Mouse (Mus musculus): Measurements from ENCODE around the gene Sorbs1. TPM values are rescaled to one million over a fixed set of nuclear protein-coding genes. Genes with fewer than 3 reads are reported as not detected.

Gene Sorbs1
- polyA plus RNA-seq, 1 experiment, result 84.4 TPM

DNA sequence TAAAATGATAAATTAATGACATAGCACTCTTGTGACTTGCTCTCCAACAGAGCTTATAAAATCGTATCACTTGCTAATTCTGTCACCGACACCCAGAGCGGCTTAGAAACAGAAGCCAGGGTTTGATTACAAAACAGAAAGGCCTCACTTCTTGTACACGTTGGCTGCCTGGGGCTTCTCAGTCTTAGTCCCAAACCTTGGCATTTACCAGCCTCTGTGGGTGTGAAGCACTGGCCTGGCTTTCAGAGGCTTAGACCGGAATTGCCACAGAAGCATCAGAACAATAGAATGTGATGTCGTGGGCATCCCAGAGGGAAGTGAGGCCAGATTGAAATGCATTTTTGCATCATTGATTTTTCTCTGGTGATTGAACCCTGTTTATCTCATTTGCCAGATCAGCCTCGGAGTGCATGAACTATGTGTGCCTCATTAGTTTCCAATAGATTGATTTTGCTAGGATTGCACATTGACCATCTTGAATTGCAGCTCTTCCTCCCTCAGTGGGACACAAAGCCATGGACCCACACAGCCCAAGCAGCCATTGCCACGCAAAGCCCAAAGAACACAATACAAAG, 9.9 kb upstream of the Sorbs1 start:
- H3K27me3 ChIP-seq (ENCODE audit: control insufficient read depth, insufficient read depth, low read length, poor library complexity, severe bottlenecking), result no peaks in the 10 kb centered on the region
- H3K4me3 ChIP-seq (ENCODE audit: low read depth, low read length), result no peak overlapping the region
- no peak overlapping the region for H3K9ac ChIP-seq (ENCODE audit: low read depth, poor library complexity, severe bottlenecking)
- H3K36me3 ChIP-seq (ENCODE audit: control insufficient read depth, insufficient read depth, low read length, poor library complexity, severe bottlenecking), result no peaks in the 10 kb centered on the region
- no peaks in the 10 kb centered on the region for H3K9me3 ChIP-seq (replicated peaks; ENCODE audit: control insufficient read depth, insufficient read depth, low read length, poor library complexity, severe bottlenecking)
- H3K27ac ChIP-seq (ENCODE audit: insufficient read depth, low read length), result no peak overlapping the region
- TF ChIP-seq CTCF (IDR thresholded peaks at IDR 0.05; ENCODE audit: low read depth, low read length) (no peak), POLR2A (IDR thresholded peaks at IDR 0.05; ENCODE audit: insufficient read depth, low read length) (no peak), EP300 (IDR thresholded peaks at IDR 0.05; ENCODE audit: insufficient read depth, low read depth, low read length) (no peak)
- H3K4me1 ChIP-seq (ENCODE audit: control insufficient read depth, insufficient read depth, low read length), result peaks cover 2% of the 10 kb centered on the region

DNA sequence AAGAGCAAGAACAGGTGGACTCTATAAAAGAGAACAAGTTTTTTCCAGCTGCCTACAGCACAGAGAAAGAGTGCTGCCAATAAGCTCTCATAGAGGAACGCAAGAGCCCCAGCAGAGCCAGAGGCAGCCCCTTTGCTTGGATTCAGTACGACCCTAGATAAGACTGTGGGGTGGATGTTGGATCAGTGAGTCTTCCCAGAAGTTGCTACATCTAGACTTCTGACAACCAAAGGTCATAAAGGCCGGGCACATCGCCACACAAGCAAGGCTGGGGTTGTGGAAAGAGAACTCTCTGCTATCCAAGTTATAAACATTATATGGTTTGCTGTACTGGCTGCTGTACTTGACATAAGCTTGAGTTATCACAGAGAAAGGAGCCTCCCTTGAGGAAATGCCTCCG, 6.8 kb upstream of the Sorbs1 start:
- Histone ChIP-seq H3K27ac (ENCODE audit: insufficient read depth, low read length) (no peak overlapping the region), H3K36me3 (ENCODE audit: control insufficient read depth, insufficient read depth, low read length, poor library complexity, severe bottlenecking) (no peaks in the 10 kb centered on the region), H3K9me3 (replicated peaks; ENCODE audit: control insufficient read depth, insufficient read depth, low read length, poor library complexity, severe bottlenecking) (no peaks in the 10 kb centered on the region), H3K4me3 (ENCODE audit: low read depth, low read length) (no peak overlapping the region), H3K4me1 (ENCODE audit: control insufficient read depth, insufficient read depth, low read length) (peaks cover 2% of the 10 kb centered on the region), H3K27me3 (ENCODE audit: control insufficient read depth, insufficient read depth, low read length, poor library complexity, severe bottlenecking) (no peaks in the 10 kb centered on the region), H3K9ac (ENCODE audit: low read depth, poor library complexity, severe bottlenecking) (no peak overlapping the region)
- no peak for TF ChIP-seq CTCF (IDR thresholded peaks at IDR 0.05; ENCODE audit: low read depth, low read length)
- TF ChIP-seq EP300 (IDR thresholded peaks at IDR 0.05; ENCODE audit: insufficient read depth, low read depth, low read length), result no peak
- TF ChIP-seq POLR2A (IDR thresholded peaks at IDR 0.05; ENCODE audit: insufficient read depth, low read length), result no peak

DNA sequence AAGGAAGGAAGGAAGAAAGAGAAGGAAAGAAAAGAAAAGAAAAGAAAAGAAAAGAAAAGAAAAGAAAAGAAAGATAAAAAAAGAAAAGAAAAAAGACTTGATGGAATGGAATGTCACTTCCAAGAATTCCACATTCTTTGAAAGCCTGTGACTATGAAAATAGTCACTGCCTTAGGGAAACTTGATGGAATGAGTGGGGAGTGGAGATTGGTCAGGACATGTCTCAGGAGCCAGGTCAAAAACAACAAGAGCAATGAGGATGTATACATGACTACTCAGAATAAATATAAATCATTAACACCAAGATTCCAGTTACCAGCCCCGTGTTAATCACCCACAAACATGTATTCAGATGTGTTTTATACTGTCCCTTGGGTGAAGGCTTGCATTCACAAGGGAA, 5.1 kb upstream of the Sorbs1 start:
- Histone ChIP-seq H3K4me3 (ENCODE audit: low read depth, low read length) (no peak overlapping the region), H3K4me1 (ENCODE audit: control insufficient read depth, insufficient read depth, low read length) (peaks cover 2% of the 10 kb centered on the region), H3K9ac (ENCODE audit: low read depth, poor library complexity, severe bottlenecking) (no peak overlapping the region), H3K9me3 (replicated peaks; ENCODE audit: control insufficient read depth, insufficient read depth, low read length, poor library complexity, severe bottlenecking) (no peaks in the 10 kb centered on the region), H3K36me3 (ENCODE audit: control insufficient read depth, insufficient read depth, low read length, poor library complexity, severe bottlenecking) (no peaks in the 10 kb centered on the region), H3K27me3 (ENCODE audit: control insufficient read depth, insufficient read depth, low read length, poor library complexity, severe bottlenecking) (no peaks in the 10 kb centered on the region), H3K27ac (ENCODE audit: insufficient read depth, low read length) (no peak overlapping the region)
- no peak for TF ChIP-seq CTCF (IDR thresholded peaks at IDR 0.05; ENCODE audit: low read depth, low read length)
- no peak for TF ChIP-seq POLR2A (IDR thresholded peaks at IDR 0.05; ENCODE audit: insufficient read depth, low read length)
- TF ChIP-seq EP300 (IDR thresholded peaks at IDR 0.05; ENCODE audit: insufficient read depth, low read depth, low read length), result no peak

DNA sequence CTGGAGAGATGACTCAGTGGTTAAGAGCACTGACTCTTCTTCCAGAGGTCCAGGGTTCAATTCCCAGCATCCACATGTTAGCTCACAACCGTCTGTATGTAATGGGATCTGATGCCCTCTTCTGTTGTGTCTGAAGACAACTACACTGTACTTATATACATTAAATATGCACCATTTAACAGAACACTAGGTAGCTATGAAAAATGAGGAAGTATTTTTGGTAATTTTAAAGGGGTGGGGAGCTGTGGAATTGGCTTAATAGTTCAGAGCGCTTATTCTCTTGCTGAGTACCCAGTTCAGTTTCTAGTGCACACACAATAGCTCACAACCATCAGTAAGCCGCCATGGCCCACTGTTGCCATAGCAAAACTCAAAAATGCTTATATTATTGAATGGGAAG, 2.0 kb upstream of the Sorbs1 start:
- H3K4me3 ChIP-seq (ENCODE audit: low read depth, low read length), result no peak overlapping the region
- no peak for TF ChIP-seq EP300 (IDR thresholded peaks at IDR 0.05; ENCODE audit: insufficient read depth, low read depth, low read length)
- TF ChIP-seq POLR2A (IDR thresholded peaks at IDR 0.05; ENCODE audit: insufficient read depth, low read length), result no peak
- no peak for TF ChIP-seq CTCF (IDR thresholded peaks at IDR 0.05; ENCODE audit: low read depth, low read length)
- no peaks in the 10 kb centered on the region for H3K36me3 ChIP-seq (ENCODE audit: control insufficient read depth, insufficient read depth, low read length, poor library complexity, severe bottlenecking)
- H3K9me3 ChIP-seq (replicated peaks; ENCODE audit: control insufficient read depth, insufficient read depth, low read length, poor library complexity, severe bottlenecking), result no peaks in the 10 kb centered on the region
- peaks cover 3% of the 10 kb centered on the region for H3K4me1 ChIP-seq (ENCODE audit: control insufficient read depth, insufficient read depth, low read length)
- H3K27ac ChIP-seq (ENCODE audit: insufficient read depth, low read length), result no peak overlapping the region
- no peak overlapping the region for H3K9ac ChIP-seq (ENCODE audit: low read depth, poor library complexity, severe bottlenecking)
- H3K27me3 ChIP-seq (ENCODE audit: control insufficient read depth, insufficient read depth, low read length, poor library complexity, severe bottlenecking), result no peaks in the 10 kb centered on the region

DNA sequence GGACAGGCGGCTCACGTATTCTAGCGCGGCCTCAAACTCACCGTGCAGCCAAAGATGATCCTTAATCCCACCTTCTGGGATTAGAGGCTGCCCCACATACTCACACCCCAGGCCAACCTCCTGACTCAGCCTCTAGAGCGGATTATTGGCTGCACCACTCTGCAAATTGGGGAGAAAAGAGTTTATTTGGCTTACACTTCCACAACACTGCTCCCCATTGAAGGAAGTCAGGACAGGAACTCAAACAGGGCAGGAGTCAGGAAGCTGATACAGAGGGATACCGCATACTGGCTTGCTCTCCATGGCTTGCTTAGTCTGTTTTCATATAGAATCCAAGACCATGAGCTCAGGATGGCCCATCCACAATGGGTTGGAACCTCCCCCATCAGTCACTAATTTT, 797 bp upstream of the Sorbs1 start:
- H3K9ac ChIP-seq (ENCODE audit: low read depth, poor library complexity, severe bottlenecking), result 0 out of 2 replicates have a peak overlapping the region, but pooled peaks have one; percentile 23
- TF ChIP-seq POLR2A (IDR thresholded peaks at IDR 0.05; ENCODE audit: insufficient read depth, low read length) (no peak), CTCF (IDR thresholded peaks at IDR 0.05; ENCODE audit: low read depth, low read length) (no peak), EP300 (IDR thresholded peaks at IDR 0.05; ENCODE audit: insufficient read depth, low read depth, low read length) (no peak)
- no peak overlapping the region for H3K4me3 ChIP-seq (ENCODE audit: low read depth, low read length)
- no peaks in the 10 kb centered on the region for H3K27me3 ChIP-seq (ENCODE audit: control insufficient read depth, insufficient read depth, low read length, poor library complexity, severe bottlenecking)
- no peaks in the 10 kb centered on the region for H3K9me3 ChIP-seq (replicated peaks; ENCODE audit: control insufficient read depth, insufficient read depth, low read length, poor library complexity, severe bottlenecking)
- H3K4me1 ChIP-seq (ENCODE audit: control insufficient read depth, insufficient read depth, low read length), result peaks cover 3% of the 10 kb centered on the region
- no peak overlapping the region for H3K27ac ChIP-seq (ENCODE audit: insufficient read depth, low read length)
- no peaks in the 10 kb centered on the region for H3K36me3 ChIP-seq (ENCODE audit: control insufficient read depth, insufficient read depth, low read length, poor library complexity, severe bottlenecking)

DNA sequence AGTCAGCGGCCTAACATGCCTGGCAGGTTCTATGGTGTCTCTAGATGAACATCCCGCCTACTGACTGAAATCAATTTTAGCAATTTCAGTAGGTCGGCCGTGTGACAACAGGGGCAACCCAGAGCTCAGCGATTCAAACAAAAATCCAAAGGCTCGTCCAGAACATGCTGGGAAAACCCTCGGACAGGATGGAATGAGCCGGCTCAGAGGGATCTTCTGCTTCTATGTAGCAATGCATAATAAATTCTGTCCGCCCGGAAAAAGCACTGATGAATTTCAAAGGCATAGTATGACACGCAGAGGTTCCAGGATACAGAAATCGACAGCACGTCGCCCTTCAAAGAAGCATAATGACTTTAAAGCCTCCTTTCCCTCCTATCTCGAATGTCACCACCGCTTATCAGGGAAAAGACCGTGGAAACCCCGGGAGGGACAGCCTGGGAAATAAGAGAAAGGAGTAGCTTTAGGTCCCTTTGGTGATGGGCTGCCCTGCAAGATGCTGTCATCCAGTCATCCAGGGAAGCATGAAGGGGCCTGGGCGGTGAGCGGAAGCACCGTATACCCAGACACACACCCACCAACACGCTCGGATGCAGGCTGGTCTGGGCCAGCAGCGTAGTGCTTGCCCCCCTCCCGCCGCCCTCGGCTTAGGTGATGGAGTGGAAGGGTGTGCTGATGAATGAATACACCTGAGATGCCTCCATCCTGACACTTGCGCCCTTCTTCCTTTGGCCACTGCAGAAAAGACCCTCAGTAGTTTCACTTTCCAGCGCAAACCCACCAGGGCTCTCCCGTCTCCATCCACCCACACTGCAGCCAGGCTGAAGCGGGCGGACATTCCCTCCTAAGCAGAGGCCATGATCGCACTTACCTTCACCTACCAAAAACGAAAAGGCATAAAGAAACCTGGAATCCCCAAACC, 818 bp downstream of the Sorbs1 start:
- no peak for TF ChIP-seq EP300 (IDR thresholded peaks at IDR 0.05; ENCODE audit: insufficient read depth, low read depth, low read length)
- TF ChIP-seq CTCF (IDR thresholded peaks at IDR 0.05; ENCODE audit: low read depth, low read length), result no peak
- TF ChIP-seq POLR2A (IDR thresholded peaks at IDR 0.05; ENCODE audit: insufficient read depth, low read length), result no peak
- no peaks in the 10 kb centered on the region for H3K27me3 ChIP-seq (ENCODE audit: control insufficient read depth, insufficient read depth, low read length, poor library complexity, severe bottlenecking)

More for the DNA sequence above, 818 bp downstream of the Sorbs1 start:
- Histone ChIP-seq H3K9ac (ENCODE audit: low read depth, poor library complexity, severe bottlenecking) (peak overlapping the region; percentile 79), H3K4me1 (ENCODE audit: control insufficient read depth, insufficient read depth, low read length) (peaks cover 2% of the 10 kb centered on the region), H3K9me3 (replicated peaks; ENCODE audit: control insufficient read depth, insufficient read depth, low read length, poor library complexity, severe bottlenecking) (no peaks in the 10 kb centered on the region), H3K27ac (ENCODE audit: insufficient read depth, low read length) (no peak overlapping the region), H3K36me3 (ENCODE audit: control insufficient read depth, insufficient read depth, low read length, poor library complexity, severe bottlenecking) (no peaks in the 10 kb centered on the region), H3K4me3 (ENCODE audit: low read depth, low read length) (peak overlapping the region; percentile 87)
